Mouse (Mus musculus) ES-CJ7 (cell line): ENCODE measurements at regions not wholly inside any gene's neighbourhood (a gene's known extent, or its start where the extent isn't known, plus 50 kb on each side); places are given as distances from the start of the nearest gene placed in this dataset.

ENCODE experiments used
- DNase-seq: peaks from one replicate; pipeline ENCODE4 v3.0.0; 2011; ENCODE audit warnings: low read depth, low spot score

DNA sequence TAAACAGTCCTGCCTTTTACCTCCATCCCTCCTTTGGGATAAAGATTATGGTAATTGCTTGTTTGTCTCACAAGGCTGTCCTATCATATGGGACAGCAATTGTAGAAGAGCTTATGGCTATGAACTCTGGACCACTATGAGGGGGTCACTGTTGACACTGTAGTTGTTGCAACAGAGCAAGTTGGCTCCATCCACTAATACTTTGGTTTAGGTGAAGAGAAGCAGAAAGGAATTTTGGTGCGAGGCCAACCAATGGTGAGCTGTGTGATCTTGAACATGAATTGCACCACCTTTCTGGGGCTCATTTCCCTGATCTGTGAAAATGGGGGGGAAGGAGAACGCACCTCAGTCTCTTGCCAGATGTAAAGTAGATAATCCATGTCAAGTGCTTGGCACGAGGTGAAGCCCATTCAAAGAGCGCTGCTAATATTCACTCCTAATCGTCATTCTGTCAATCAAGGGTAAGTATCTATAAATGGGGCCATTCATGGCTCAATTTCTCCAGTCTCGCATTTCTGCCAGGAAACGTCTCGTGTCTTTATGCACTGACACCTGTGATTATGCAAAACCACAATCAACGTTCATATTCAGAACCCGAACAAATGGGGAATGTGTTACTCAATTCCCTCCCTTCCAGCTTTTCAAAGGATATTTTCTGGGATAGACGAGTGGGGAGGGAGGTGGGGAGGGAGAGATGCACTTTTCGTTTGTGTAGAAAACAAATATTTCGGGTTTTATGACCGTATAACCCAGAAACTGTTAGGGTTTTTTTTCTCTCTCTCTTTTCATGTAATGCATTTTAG lies 133.3 kb upstream of the Jun start:
- no peak for DNase-seq

DNA sequence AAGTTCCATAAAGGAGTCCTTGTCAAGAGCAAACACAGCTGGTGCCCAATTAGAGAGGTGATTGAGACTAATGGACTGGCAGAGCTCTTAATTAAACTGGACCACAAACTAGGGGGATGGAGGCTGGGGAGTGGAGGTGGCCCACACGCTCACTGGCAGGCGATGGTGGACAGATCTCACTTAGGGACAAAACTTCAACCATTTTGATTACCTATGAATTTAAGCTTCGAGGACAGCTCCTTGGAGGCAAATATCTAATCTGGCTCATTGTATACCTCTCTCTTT lies 133.8 kb upstream of the Jun start:
- no peak for DNase-seq

- DNase-seq = no peak
Measured at GRCm38 (mm10) chr4:95188107-95188506, 136.1 kb upstream of the Jun start.

DNA sequence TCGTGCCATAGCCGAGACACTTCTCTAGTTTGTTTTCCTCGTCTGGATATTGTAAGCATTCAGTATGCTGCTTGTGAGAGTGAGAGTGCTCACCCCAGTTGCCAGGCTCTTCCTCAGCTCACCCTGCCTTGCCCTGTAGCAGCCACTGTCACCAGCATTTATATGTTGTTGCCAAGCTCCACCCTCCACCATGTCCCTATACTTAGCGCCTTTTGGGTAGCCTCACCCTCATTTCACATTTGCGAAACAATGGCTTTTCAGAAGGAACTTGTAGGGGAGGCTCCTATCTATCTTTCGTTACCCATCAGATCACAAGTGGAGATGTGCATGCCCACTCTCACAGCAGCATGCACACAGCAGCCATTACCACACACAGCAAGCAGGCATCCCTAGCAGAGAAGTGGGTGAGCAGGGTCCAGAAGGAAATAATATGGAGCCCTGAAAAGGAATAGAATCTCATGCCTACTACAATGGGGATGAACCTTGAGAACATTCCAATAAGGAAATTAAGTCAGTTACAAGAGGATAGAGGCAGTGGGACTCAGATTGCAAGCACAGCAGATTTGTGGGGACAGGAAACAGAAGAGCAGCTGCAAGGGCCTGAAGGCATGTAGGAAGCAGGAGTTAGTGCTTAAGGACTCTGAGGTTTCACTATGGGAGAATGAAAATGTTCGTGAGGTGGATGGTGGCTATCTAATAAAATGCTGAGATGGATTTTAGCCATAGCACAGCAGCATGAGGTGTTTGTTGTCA lies 139.8 kb upstream of the Jun start:
- no peak for DNase-seq

DNA sequence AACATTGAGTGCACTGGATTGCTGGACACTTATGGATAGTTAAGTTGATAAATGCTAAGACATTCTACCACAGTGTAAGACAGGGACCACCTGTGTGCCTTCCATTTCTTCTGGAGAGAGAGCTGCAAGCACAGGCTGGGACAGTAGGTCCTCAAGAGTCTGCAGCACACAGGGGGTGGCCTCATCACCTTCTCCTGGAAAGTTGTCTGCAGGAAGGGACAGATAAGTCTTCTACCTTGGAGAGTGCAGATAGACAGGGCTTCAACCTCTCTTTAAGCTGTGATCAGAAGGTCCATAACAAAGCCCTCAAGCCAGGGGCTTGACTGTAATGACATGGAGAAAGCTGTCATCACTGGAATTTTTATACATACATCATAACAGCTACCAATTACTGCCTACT lies 140.5 kb upstream of the Jun start:
- no peak for DNase-seq

DNA sequence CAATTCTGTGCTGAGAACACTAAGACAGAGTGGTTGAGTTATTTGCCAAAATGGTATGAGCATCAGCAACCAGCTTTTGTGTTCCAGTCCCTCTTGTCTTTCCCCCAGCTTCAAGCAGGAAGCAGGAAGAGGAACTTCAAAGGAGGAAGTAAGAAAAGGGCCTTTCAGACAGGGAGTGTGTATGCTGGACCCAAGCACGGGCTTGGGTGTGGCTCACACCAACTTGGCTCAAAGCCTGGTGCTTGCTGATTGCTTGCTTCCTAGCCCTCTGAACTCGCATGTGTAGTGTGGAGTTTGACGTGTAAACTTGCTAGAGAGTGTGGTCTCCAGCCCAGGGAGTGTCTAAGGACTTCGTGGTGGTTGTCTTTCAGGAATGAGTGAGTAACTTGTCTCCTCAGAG lies 141.0 kb upstream of the Jun start:
- no peak for DNase-seq

DNA sequence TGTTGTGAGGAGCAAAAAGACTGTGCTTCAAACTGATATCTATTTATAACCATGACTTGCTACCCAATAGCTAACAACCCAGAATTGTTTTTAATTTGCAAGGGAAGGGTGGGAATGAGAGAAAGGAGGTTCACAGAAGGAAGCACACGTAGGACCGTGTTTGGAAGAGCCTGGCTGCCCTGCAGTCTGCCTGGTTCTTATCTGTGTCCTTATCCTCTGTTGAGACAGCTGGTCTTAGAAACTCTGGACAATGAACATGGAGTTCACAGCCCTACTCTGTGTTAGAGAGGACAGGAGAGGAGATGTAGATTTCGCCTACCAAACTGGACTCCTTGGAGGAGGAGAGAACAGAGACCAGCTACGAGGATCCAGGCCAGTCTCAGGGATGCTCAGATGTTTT lies 141.5 kb upstream of the Jun start:
- no peak for DNase-seq

DNA sequence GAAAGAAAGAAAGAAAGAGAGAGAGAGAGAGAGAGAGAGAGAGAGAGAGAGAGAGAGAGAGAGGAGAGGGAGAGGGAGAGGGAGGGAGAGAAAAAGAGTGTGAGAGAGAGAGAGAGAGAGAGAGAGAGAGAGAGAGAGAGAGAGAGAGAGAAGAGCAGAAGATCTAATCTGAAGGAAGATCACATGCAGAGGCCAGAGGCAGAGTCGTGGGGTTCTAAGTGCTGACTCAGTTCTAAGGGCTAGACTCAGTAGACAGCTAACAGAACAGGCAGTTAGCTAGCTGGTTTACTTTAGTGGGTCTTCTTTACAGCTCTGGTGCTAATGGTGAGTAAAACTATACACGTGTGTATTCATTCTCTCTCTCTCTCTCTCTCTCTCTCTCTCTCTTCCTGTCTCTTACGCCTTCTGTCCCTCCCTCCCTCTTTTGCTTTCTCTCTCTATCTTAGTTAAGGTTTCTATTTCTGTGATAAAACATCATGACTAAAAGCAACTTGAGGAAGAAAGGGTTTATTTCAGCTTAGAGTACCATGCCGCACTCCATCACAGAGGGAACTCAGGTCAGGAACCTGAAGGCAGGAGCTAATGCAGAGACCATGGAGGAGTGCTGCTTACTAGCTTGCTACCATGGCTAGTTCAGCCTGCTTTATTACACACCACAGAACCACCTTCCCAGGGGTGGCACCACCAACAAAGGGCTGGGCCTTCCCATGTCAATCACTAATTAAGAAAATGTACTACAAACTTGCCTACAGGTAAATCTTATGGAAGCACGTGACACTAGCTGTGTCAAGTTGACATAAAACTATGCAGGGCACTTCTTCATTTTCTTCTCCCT lies 142.8 kb upstream of the Jun start:
- DNase-seq = no peak

- DNase-seq = no peak
Measured at GRCm38 (mm10) chr4:95196106-95196505, 144.1 kb upstream of the Jun start.

DNA sequence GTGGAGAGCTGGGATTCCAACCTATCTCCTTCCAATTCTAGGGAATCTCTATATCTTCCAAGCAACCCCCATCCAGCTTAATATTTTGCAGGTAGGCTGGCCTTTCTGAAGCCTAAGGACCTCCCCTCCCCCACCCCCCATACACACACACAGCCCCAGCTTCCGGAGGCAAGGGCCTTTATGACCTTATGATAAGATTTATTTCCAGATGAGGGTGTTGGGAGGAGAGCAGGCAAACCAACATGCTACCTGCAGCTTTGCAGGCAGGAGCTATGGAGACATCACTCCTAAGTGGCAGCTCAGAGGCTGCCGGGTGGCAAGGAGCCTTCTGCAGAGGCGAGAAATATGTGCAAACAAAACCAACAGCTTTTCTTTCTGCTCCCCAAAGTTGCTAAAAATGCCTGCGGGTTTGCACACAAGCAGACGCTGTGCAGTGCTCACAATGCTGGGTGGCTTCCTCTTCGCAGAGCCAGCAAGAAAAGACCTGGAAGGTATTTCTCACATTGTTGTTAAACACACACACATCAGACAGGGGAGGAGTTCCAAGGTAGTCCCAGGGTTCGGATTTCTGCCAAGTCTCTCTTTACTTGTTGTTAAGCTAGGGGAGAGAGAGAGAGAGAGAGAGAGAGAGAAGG lies 145.2 kb upstream of the Jun start:
- no peak for DNase-seq

DNA sequence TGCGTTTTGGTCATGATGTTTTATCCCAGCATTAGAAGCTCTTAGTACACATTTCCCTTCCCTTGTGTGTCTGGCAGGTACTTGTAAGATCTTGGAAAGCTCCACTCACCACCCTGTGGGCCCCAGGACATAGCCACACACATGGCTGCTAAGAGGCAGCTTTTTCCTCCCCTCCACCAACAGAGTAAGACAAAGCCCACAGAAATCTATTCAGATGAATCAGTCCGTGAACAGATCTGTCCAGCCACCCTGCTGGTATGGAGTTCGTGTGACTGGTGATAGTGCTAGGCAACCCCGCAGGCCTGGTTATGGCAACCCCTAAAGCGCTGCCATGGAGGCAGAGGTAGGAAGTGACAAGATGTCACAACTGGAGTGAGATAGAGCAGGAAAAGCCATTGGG lies 147.4 kb upstream of the Jun start:
- DNase-seq = no peak

DNA sequence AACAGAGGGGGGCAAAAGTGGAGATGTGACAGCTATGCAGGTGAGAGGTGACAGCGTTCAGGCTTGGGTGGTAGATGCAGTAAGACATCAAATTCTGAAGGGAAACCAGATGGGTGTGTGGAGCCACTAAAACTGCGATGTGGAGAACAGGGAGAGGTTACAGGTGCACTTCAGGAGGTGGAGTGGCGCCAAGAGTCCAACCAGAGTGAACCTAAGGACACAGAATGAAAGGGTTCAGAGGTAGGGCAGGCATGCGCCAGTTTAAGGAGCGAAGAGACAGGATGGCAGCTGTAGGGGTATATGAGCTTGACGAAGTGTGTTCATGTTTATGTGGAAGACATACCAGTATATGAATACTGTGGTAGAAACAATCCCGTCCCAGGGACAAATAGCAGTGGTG lies 148.1 kb upstream of the Jun start:
- no peak for DNase-seq

DNA sequence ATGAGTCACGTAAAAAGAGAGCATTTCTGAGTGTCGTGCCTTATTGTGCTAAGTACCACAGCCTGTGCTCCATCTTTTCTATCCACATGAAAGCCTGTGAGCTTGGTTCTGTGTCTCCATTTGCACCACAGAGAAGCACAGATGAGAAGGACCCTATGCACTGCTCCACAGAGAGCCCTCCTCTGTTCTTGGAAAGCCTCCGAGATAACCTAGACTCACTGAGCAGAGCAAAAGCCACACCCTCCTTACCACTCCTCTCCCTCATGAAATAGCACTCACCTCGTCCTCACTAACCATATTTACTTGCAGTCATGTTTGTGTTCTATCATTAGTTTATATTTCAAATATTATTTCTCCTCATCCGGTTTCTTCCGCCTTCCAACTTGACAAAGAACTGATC lies 150.5 kb upstream of the Jun start:
- no peak for DNase-seq

- no peak for DNase-seq
Measured at GRCm38 (mm10) chr4:95203577-95203976, 151.6 kb upstream of the Jun start.

- DNase-seq = no peak
Measured at GRCm38 (mm10) chr4:95205372-95205771, 153.3 kb upstream of the Jun start.

GRCm38 (mm10) chr4:95207783-95208182 lies 155.8 kb upstream of the Jun start:
- no peak for DNase-seq

DNA sequence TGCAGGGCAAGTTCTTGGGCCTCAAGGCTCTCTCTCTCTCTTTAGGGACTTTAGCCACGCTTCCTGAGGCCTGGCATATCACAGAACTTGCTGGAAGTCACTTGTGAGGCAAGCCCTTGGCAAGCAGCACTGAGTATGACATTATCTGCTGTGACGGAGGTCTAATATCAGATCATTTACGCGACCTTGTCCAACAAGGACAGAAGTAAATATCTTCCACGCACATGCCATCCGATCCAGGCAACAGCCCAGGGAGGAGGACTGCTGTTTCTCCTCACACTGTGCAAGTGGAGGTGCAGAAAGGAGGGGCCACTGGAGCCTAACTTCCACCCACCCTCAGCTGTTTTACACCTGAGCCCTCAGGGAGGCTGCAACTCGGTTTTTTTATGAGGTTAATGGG lies 156.8 kb upstream of the Jun start:
- no peak for DNase-seq

DNA sequence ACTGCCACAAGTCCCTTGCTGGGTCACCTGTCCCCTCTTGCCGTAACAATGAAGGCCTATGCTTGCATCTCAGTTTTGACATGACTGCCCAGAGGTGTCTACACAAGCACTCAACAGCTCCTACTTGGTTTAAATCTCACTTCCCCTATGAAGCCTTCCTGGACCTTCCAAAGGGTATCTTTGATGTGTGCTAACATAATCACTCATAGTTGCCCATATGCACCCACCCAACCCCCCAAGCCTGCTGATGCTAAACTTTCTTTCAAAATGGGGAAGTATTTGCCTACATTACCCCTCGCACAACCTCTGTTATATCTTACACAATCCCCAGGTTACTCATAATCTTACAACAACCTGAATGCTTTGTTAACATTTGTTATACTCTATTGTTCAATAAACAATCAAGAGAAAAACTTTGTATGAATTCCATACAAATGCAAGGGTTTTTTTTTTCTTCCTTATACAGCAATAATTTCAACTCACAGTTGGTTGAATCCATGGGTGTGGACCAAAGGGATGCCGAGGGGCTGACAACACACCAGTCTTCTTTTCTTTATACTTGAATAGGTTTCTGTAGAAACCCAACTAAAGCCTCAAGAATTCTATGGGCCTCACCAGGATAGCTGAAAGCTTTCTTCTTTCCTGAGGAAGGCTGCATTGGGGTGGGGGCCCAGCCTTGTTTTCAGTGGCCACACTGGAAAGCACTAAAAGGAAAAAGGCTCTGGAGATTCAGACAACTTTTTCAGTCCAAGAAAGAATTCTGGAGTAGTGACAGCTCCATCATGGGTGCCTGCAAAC lies 157.5 kb upstream of the Jun start:
- no peak for DNase-seq

GRCm38 (mm10) chr4:95212561-95212960 lies 160.5 kb upstream of the Jun start:
- no peak for DNase-seq

- DNase-seq = no peak
Measured at GRCm38 (mm10) chr4:95213026-95213425, 161.0 kb upstream of the Jun start.

DNA sequence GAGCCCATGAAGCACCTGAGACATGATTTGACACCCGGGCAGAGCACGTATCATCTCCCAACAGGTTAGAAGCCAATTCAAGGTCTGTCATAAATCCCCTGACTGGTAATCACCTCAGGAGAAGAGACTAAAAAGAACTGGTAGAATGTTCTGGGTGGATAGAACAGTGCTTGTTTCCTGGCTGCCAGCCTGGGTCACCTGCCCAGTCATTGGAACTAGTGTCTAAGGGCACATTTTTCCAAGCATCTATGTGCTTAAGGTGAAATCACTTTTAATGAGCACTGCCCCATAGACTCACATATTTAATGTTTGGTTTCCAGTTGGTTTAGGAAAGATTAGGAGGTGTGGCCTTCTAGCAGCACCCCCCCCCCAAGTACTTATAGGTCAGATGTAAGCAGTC lies 162.0 kb upstream of the Jun start:
- DNase-seq = no peak
